Mouse (Mus musculus) hindlimb bud, embryonic 11.5 days (tissue): ENCODE data around the gene Bpgm.

Experiments
- DNase-seq: peaks from one replicate; pipeline ENCODE4 v3.0.0-alpha.2; 2012; ENCODE audit warnings: low read depth, low spot score; ENCODE audit errors: extremely low spot score

Gene Bpgm

GRCm38 (mm10) chr6:34483811-34484210, 7.8 kb downstream of the Bpgm start:
- no peak for DNase-seq

- DNase-seq, result no peak
These were observed 10.1 kb downstream of the Bpgm start for GRCm38 (mm10) chr6:34486071-34486626.

GRCm38 (mm10) chr6:34493327-34494095, 17.5 kb downstream of the Bpgm start:
- no peak for DNase-seq

GRCm38 (mm10) chr6:34495140-34495551, 19.1 kb downstream of the Bpgm start:
- DNase-seq, result no peak

- DNase-seq, result no peak
These were observed 22.1 kb downstream of the Bpgm start for GRCm38 (mm10) chr6:34497991-34498625.

GRCm38 (mm10) chr6:34502291-34502690, 26.3 kb downstream of the Bpgm start:
- DNase-seq, result no peak

GRCm38 (mm10) chr6:34505957-34506356, 29.9 kb downstream of the Bpgm start:
- no peak for DNase-seq

GRCm38 (mm10) chr6:34507581-34507980, 31.6 kb downstream of the Bpgm start:
- no peak for DNase-seq

GRCm38 (mm10) chr6:34508016-34508415, 32.0 kb downstream of the Bpgm start:
- DNase-seq, result no peak

GRCm38 (mm10) chr6:34510277-34510676, 34.3 kb downstream of the Bpgm start:
- DNase-seq, result no peak

- DNase-seq, result peak; percentile 49
These were observed 35.4 kb downstream of the Bpgm start for GRCm38 (mm10) chr6:34511410-34511809.

GRCm38 (mm10) chr6:34512741-34513140, 36.7 kb downstream of the Bpgm start:
- no peak for DNase-seq

- DNase-seq, result no peak
These were observed 38.6 kb downstream of the Bpgm start for GRCm38 (mm10) chr6:34514655-34515054.

- DNase-seq, result no peak
These were observed 39.2 kb downstream of the Bpgm start for GRCm38 (mm10) chr6:34515098-34515782.

- no peak for DNase-seq
These were observed 39.7 kb downstream of the Bpgm start for GRCm38 (mm10) chr6:34515783-34516099.

- DNase-seq, result no peak
These were observed 41.7 kb downstream of the Bpgm start for GRCm38 (mm10) chr6:34517750-34518149.

GRCm38 (mm10) chr6:34519087-34519486, 43.1 kb downstream of the Bpgm start:
- DNase-seq, result no peak

- DNase-seq, result no peak
These were observed 44.5 kb downstream of the Bpgm start for GRCm38 (mm10) chr6:34520491-34520890.

- DNase-seq, result no peak
These were observed 44.9 kb downstream of the Bpgm start for GRCm38 (mm10) chr6:34520912-34521311.

- DNase-seq, result no peak
These were observed 47.5 kb downstream of the Bpgm start for GRCm38 (mm10) chr6:34523476-34523875.

GRCm38 (mm10) chr6:34525499-34525924, 49.5 kb downstream of the Bpgm start:
- no peak for DNase-seq

- no peak for DNase-seq
These were observed 49.9 kb downstream of the Bpgm start for GRCm38 (mm10) chr6:34525927-34526326.
